Mouse (Mus musculus) thymus, postnatal 10 days (tissue): ENCODE results near the gene Wasf2.
A peak's percentile ranks its signal among the peaks of the same experiment; 100 is the strongest.

ENCODE experiments used
- DNase-seq, 2 experiments: peaks; one replicate each; pipeline ENCODE4 v3.0.0; 2021; ENCODE audit warnings: low spot score in 2 of 2

Gene Wasf2

DNA sequence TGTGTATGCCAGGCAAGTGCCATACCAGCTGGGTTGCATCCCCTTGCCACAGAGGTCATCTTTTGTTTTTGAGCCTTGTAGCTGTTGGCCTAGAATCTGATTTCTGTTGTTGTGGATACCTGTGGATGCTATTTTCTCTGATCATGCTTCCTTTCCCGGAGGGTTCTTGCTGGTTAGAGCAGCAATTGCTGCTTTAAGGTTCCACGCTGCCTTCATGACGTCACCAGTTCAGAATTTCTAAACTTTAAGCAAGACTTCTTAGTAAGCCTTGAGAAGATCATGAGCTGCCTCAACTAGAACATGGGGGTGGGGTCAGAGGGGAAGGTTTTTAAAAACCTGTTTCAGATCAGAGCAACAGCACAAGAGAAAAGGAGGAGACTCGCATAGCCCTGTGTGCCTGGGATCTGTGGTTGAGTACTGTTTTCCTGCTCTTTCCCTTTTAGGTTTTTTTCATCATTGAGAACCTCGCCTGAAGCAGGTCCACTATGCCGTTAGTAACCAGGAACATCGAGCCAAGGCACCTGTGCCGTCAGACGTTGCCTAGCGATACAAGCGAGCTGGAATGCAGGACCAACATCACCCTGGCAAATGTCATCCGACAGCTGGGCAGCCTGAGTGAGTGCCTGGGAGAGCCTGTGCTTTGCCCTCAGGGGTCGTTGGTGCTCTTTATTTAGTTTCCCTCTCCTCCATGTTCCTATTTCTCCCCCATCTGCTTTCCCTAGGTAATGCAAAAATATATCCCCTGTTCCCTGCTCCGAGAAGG is 45.9 kb downstream of the Wasf2 start:
- no peak for DNase-seq

DNA sequence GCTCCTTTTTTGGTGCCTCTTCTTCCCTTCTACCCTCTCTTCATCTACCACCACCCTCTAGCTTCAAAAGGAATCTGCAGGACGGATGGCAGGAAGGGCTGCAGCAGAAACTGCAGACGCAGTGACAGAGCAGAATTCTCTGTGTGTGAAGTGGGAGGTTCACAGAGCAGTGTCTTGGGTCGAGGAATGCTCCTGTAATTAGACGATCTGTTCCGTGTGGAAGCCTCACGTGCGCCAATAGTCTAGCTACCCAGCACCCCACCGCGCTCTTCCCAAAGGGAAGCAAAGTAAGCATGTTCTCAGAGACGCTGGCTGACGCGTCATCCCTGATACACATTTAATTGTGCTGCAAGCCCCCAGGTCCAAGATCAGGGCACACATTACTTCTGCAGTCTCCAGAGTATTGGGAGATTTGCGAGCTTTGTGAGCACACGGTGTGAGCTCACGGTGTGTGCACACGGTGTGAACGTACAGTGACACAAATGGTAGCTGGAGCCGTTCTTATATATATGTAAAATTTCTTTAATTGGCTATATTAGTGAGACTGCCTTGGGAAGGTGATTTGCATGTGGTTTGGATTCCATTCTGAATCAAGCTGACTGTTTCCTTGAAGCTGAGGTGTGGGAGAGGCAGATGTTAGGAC is 46.6 kb downstream of the Wasf2 start:
- DNase-seq: no peak

GRCm38 (mm10) chr4:133178305-133178704 is 48.0 kb downstream of the Wasf2 start:
- DNase-seq: no peak

DNA sequence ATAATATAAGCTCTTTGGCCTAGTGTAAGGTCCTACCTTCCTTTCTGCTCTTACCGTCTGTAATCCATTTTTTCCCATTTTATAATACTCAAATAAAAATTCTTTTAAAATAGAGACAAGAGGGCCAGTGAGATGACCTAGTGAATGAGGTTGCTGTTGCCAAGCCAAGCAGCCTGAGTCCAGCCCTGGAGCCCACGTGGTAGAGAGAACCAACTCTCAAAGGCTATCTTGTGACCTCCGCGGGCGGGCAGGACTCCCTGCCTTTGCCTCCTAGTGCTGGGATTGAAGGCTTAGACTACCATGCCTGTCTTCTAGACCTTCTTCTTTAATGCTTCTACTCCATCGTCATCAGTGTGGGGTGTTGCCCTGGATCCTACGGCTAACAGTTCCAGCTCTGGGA is 49.0 kb downstream of the Wasf2 start:
- no peak for DNase-seq

- DNase-seq: no peak
Observed at GRCm38 (mm10) chr4:133182439-133183033, 52.2 kb downstream of the Wasf2 start.

DNA sequence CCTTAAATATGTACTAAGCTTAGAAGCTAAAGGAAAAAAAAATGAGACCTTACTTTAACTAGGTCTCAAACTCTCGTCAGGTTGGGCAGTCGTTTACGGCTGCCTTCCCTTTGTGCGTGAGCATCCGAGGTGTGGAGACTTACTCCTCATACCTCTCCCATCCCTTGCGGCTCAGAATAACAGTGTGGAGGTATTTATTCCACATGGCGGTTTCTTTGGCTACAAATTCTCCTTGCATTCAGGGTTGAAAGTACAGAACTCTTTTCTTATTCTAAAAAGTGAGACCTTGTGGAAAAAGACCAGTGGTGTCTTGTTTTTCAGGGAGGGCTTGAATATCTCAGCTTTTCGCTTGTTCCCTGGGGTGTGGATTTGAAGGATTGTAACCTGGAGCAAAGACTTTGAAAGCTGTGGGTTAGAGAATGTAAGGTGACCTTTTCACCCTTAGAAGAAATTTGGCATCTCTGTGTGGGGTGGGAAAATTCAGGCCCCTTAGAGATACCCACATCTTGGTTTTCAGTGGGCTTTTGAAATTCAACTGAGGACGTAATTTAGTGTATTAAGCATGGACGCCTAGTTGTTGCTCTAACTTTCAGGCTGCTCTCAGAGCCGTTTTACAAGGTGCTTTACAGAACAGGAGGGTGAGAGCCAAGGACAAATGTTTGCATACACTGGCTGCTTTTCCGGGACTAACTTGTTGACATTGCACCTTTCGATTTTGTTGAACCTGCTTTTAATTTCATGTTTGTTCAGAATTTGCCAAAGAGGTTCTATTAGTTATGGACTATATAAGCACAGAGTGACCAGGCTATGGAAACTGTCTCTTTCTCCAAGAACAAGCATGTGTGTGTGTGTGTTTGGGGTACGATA is 54.0 kb downstream of the Wasf2 start:
- DNase-seq: no peak

GRCm38 (mm10) chr4:133184898-133185665 is 54.8 kb downstream of the Wasf2 start:
- DNase-seq: no peak

- no peak for DNase-seq
Observed at GRCm38 (mm10) chr4:133185893-133186292, 55.6 kb downstream of the Wasf2 start.

- no peak for DNase-seq
Observed at GRCm38 (mm10) chr4:133186856-133187255, 56.6 kb downstream of the Wasf2 start.

DNA sequence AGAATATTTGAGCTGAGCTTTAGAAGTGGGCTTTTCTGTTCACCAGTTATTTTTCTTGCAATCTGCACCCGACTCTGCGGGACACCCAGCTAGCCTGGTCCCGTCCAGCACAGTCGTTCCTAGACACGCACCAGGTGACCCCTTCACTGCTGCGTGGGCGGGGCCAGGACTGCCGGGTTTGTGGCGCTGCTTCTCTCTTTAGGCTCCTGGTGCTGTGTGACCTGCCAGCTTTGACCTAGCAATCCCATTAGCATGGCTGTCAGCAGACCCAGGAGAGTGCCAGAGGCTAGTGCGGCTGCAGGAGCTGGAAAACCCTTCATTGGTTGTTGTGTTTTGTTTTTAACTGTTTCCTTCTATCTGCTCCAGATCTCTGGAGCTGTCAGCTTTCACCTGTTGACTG is 59.1 kb downstream of the Wasf2 start:
- no peak for DNase-seq

DNA sequence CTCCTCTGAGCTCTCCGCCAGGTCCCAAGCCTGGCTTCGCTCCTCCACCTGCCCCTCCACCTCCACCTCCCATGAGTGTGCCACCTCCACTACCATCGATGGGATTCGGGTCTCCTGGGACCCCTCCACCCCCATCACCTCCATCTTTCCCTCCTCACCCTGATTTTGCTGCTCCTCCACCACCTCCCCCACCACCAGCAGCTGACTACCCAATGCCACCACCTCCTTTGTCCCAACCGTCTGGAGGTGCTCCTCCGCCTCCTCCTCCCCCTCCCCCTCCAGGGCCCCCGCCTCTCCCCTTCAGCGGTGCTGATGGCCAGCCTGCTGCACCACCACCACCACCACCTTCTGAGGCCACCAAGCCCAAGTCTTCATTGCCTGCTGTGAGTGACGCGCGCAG is 64.2 kb downstream of the Wasf2 start:
- DNase-seq: no peak

DNA sequence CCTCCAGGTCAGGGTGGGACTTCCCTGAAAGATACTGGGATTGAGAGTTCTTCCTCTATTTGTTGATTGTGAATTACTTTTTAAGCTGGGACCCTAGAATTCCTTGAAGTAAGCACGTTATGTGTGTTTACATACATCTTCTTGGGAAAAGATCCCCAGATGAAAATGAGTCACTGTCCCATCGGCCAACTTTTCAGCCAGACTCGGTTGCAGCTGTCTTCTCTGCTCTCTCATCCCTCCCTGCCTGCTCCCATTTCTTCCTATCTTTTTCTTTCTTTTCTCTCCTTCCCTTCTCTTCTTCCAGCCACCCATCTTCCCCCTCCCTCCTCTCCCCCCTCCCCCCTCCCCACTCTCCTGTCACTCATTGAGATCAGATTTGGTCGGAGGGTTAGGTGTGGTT is 64.7 kb downstream of the Wasf2 start:
- no peak for DNase-seq

DNA sequence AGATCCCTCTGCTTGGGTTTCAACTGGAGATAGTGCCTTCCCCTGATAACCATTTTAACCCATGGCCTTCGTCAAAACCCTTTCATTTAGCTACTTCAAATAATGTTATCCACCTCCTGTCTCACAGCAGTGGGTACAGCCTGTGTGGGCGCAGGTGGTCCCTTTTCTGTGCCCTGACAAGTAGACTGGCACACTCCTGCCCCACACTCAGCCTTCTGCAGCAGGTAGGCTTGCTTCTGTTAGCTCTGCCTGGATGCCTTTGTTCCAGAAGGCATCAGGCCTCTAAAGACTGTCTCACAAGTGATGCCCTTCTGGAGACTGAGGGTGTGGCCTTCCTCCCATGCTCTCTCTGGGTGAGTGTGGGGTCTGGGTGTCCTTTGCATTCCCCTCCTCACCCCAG is 65.8 kb downstream of the Wasf2 start:
- no peak for DNase-seq

DNA sequence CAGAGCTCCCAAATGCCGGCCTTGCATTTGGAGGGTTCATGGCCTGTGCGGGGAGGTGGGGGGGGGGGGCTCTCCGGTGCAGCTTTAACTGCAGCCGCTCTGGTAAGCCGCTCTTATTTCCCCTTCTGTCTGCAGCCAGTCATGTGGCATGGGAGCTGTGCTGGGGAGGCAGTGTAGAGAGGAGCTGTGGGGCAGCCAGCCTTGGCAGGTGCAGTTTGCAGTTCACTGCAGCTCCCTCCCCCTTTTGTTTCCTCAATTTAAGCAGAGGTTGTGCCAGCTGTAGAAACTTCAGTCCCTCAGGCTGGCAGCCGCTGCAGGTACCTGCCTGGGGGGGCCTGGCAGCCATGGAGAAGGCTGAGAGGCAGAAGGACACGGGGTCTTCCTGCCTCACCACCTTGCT is 66.5 kb downstream of the Wasf2 start:
- DNase-seq: peak; percentile 71 to 81

GRCm38 (mm10) chr4:133197355-133197754 is 67.0 kb downstream of the Wasf2 start:
- no peak for DNase-seq

GRCm38 (mm10) chr4:133197801-133198286 is 67.5 kb downstream of the Wasf2 start:
- no peak for DNase-seq

DNA sequence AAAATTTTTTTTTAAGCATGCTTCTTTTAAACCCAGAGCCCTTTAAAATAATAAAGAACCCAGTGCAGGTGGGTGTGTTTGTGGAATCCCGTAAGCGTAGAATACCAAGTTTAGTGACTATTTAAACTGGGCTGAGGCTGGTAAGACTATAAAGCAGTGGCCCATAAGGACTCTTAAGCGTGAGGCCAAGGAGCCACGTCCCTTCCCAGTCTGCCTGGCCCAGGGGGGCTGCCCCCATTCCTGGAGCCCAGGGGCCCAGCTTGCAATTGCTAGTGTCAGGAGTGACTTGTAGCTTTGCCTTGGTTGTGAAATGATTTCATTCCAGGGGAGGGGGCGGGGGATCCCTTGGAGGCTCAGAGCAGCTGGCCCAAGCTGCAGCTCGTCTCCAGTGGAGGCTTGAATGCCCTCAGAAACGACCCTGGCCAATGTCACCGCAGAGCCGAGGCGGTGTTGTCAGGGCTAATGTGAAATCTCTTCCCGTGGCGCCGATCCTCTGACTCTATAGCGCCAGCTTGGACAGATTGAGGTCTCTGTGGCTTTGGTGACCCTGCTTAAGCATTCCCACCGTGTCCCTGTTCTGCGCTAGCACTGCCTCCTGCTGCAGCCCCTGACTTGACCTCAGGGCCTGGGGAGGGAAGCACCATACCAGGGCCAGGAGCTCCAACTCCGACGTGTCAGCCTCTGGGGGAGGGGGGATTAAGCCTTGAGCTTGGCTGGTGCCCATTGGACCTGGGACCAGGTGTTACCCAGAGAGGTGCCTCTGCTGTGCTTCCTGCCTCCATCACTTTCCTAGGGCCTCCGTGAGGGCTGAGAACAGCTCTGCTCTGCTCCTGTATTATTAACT is 68.3 kb downstream of the Wasf2 start:
- DNase-seq: no peak

DNA sequence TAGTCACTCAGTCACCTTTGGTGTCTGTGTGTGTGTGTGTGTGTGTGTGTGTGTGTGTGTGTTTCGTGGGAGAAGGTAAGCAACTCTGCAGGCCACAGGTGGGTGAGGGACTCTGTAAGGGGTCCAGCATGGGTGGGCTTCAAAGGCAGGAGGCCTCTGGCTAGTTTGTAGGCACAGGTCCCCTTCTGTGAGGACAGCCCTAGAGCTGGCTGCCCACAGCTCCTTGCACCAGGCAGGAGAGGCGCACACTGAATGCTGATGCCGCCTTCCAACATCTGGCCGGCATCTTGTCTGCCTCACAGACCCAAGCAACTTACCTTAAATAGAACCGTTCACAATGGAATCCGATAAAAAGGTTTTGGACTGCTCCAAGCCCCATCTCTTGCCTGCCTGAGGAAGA is 69.4 kb downstream of the Wasf2 start:
- no peak for DNase-seq

- no peak for DNase-seq
Observed at GRCm38 (mm10) chr4:133200343-133200742, 70.0 kb downstream of the Wasf2 start.
